Mouse (Mus musculus): ENCODE results near the gene Qpctl. TPM values are rescaled to one million over a fixed set of nuclear protein-coding genes. Genes with fewer than 3 reads are reported as not detected.

Qpctl gene
- polyA plus RNA-seq (2012; rRNA removed) = 9.8 and 13.3 TPM in 2 replicates

GRCm38 (mm10) chr7:19148875-19149541 is at the start of gene Qpctl:
TSS of gene Qpctl (minus strand) at chr7:19149291.

DNA sequence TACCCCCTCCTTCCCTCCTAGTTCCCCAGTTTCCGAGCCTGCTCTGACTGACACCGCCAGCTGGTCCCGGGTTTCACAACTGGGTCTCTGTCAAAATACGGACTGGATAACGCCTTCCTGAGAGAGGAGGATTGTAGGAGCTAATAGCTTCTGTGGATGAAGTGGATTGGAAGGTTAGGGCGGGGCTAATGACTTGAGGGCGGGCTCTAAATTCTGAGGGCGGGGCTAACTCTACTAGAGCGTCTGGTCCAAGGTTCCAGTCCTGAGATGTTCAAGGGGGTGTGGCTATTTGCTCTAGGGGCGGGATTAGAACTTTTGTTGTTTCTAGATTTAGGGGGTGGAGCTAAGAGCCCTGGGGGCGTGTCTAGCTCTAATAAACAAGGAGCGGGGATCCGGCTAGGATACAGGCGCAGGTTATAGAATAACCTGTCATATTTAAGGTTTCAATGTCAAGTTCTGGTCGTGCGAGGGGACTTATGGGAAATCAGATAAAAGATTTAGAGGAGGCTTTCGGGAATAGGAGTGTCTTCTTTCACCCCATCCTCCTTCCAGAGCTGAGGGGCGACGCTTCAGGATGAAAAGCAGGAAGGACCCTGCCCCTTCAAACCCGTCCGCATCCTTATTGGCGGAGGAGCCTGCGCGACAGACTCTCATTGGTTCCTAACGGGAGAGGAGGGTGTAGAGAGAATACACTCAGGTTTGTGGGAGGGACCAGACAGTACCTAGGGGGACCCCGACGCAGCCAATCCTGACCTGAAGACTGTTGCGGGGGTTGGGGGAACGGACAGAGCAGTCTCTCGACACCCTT is 26.8 kb upstream of the Qpctl start, which contains the start of gene Eml2:
Gene Eml2, plus strand, starts transcription at position 714 of the 808 bp plus-strand sequence.

GRCm38 (mm10) chr7:19165656-19166423 is 16.7 kb upstream of the Qpctl start, which contains the start of gene Gipr:
TSS of gene Gipr (minus strand) at chr7:19166127.

GRCm38 (mm10) chr7:19149626-19150025 is 535 bp upstream of the Qpctl start, which contains the start of gene Snrpd2:
TSS of gene Snrpd2 (plus strand) at chr7:19149722.

GRCm38 (mm10) chr7:19119631-19120429 is 29.3 kb downstream of the Qpctl start, which contains the start of gene Fbxo46:
TSS of gene Fbxo46 (plus strand) at chr7:19119859.

DNA sequence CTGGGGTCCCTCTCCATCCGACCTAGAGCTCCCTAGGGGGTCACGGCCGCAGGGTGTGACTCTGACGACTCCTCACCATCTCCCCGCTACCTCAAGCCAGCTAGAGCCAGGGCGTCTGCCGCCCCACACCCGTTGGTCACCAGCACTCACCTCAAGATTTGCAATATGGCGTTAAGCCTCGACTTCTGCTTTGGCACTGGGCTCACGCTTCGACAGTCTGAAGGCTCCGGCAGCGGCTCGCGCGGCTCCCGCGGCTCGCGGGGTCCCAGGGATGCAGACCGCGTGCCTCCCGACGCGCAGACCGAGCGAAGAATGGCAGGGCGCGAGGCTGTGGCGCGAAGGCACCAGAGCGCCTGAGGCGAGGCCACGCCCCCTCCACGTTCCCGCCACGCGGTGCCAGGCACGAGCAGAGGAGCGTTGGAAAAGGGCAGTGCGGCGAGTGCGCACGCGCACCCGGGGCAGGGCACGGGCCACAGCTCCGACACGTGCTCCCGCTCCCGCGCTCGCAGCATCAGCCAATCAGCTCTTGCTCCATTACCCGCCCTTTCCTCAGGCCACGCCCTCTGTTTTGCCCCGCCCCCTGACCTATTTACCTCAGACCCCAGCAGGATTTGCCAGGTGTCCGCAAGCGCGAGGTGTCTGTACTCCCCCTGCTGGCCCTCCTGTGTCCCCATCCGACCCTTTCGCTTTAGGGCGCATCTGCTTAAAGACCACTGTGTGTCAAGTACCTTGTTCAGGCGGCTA is 30.9 kb downstream of the Qpctl start, which contains the start of gene Gm4969:
Gene Gm4969, minus strand, starts transcription at position 341 of the 744 bp plus-strand sequence.

GRCm38 (mm10) chr7:19094471-19094825 is 54.6 kb downstream of the Qpctl start, which contains the start of gene Six5:
TSS of gene Six5 (plus strand) at chr7:19094594.

Other genes with a start within 250 kb of the Qpctl start
- 39.2 and 123 TPM in 2 replicates for gene Ccdc61, start 238.9 kb downstream of the Qpctl start, polyA plus RNA-seq (2012; rRNA removed)
- gene Nova2, start 223.4 kb downstream of the Qpctl start, polyA plus RNA-seq (2012; rRNA removed) = 15.5 and 23.3 TPM in 2 replicates
- gene Nanos2, start 161.9 kb downstream of the Qpctl start, polyA plus RNA-seq (2012; rRNA removed) = 0.32 and 0.84 TPM in 2 replicates
- 7.1 and 7.9 TPM in 2 replicates for gene Mypop, start 158.0 kb downstream of the Qpctl start, polyA plus RNA-seq (2012; rRNA removed)
- gene Irf2bp1, start 145.2 kb downstream of the Qpctl start, polyA plus RNA-seq (2012; rRNA removed) = 31.9 and 58.6 TPM in 2 replicates
- gene Foxa3, start 125.8 kb downstream of the Qpctl start, polyA plus RNA-seq (2012; rRNA removed) = 0.57 and 0.67 TPM in 2 replicates
- 84.7 and 90.8 TPM in 2 replicates for gene Sympk, start 124.9 kb downstream of the Qpctl start, polyA plus RNA-seq (2012; rRNA removed)
- gene Rsph6a, start 94.6 kb downstream of the Qpctl start, polyA plus RNA-seq (2012; rRNA removed) = 0.02 and 0.11 TPM in 2 replicates
- 85.3 and 111 TPM in 2 replicates for gene Dmwd, start 73.1 kb downstream of the Qpctl start, polyA plus RNA-seq (2012; rRNA removed)
- 67.7 and 68.8 TPM in 2 replicates for gene Dmpk, start 65.4 kb downstream of the Qpctl start, polyA plus RNA-seq (2012; rRNA removed)
- gene Six5, start 54.7 kb downstream of the Qpctl start, polyA plus RNA-seq (2012; rRNA removed) = 35.0 and 44.6 TPM in 2 replicates
- gene Gm4969, start 30.9 kb downstream of the Qpctl start, polyA plus RNA-seq (2012; rRNA removed) = 0.97 and 3.3 TPM in 2 replicates
- gene Fbxo46, start 29.4 kb downstream of the Qpctl start, polyA plus RNA-seq (2012; rRNA removed) = 10.6 and 11.1 TPM in 2 replicates
- 200 and 212 TPM in 2 replicates for gene Snrpd2, start 431 bp upstream of the Qpctl start, polyA plus RNA-seq (2012; rRNA removed)
- 2.4 and 3.1 TPM in 2 replicates for gene Gipr, start 16.8 kb upstream of the Qpctl start, polyA plus RNA-seq (2012; rRNA removed)
- 26.1 and 34.5 TPM in 2 replicates for gene Eml2, start 27.1 kb upstream of the Qpctl start, polyA plus RNA-seq (2012; rRNA removed)
- gene Gpr4, start 63.2 kb upstream of the Qpctl start, polyA plus RNA-seq (2012; rRNA removed) = 1.6 and 4.5 TPM in 2 replicates
- 24.3 and 29.1 TPM in 2 replicates for gene Opa3, start 79.0 kb upstream of the Qpctl start, polyA plus RNA-seq (2012; rRNA removed)
- gene Vasp, start 122.5 kb upstream of the Qpctl start, polyA plus RNA-seq (2012; rRNA removed) = 67.2 and 70.5 TPM in 2 replicates
- gene Ppm1n, start 130.8 kb upstream of the Qpctl start, polyA plus RNA-seq (2012; rRNA removed) = 0.10 and 0.32 TPM in 2 replicates
- gene Rtn2, start 133.3 kb upstream of the Qpctl start, polyA plus RNA-seq (2012; rRNA removed) = 46.8 and 47.1 TPM in 2 replicates
- 0.06 and 0.07 TPM in 2 replicates for gene Fosb, start 160.8 kb upstream of the Qpctl start, polyA plus RNA-seq (2012; rRNA removed)
- gene Ercc1, start 195.5 kb upstream of the Qpctl start, polyA plus RNA-seq (2012; rRNA removed) = 63.7 and 67.6 TPM in 2 replicates
- 13.1 and 16.6 TPM in 2 replicates for gene Cd3eap, start 210.2 kb upstream of the Qpctl start, polyA plus RNA-seq (2012; rRNA removed)
- gene Ppp1r13l, start 210.5 kb upstream of the Qpctl start, polyA plus RNA-seq (2012; rRNA removed) = 11.1 and 11.8 TPM in 2 replicates
- 53.3 and 59.0 TPM in 2 replicates for gene Ercc2, start 232.7 kb upstream of the Qpctl start, polyA plus RNA-seq (2012; rRNA removed)